Mouse (Mus musculus) stomach, postnatal 0 days (tissue): ENCODE measurements around the gene Ikzf3.

Experiments used
- CTCF ChIP-seq: IDR thresholded peaks from 2 replicates; pipeline ENCODE4 v1.5.1; 2016; ENCODE audit warnings: antibody characterized with exemption, low read depth, mild to moderate bottlenecking, moderate library complexity
- EP300 ChIP-seq: optimal IDR thresholded peaks from 2 replicates; pipeline ENCODE3; 2016; ENCODE audit warnings: antibody characterized with exemption

DNA sequence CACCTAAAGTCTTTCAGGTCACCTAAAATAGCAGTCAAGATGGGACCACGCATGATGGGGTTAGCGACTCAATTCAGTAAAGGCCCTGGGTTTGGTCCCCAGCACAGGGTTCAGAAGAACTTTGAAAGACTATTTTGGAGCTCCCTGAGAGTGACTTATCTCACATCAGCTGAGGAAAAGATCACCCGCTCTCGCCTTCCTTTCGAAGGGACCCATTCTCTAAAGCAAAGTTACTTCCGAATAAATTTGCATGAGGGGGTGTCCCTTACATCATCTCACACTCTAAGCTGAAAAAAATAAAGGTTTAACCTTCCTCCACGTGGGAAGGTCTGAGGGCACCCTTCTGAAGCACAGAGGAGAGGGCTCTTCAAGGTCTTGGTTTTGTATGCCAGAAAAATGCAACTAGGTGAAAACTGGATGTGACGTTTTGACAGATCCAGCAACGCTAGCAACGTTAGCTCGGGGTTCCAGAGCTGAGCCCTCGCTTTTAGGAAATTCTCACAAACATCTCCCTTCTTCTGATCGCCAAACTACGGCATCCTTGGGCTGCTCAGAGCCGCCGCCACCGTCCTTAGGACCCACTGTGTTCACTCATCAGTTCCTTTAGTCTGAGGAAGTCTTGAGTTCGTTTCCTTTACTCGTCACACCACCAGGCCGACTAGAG lies 4.6 kb upstream of the Ikzf3 start:
- TF ChIP-seq CTCF (no peak), EP300 (no peak)
